Mouse (Mus musculus): ENCODE measurements at regions not wholly inside any gene's neighbourhood (a gene's known extent, or its start where the extent isn't known, plus 50 kb on each side); places are given as distances from the start of the nearest gene placed in this dataset.

DNA sequence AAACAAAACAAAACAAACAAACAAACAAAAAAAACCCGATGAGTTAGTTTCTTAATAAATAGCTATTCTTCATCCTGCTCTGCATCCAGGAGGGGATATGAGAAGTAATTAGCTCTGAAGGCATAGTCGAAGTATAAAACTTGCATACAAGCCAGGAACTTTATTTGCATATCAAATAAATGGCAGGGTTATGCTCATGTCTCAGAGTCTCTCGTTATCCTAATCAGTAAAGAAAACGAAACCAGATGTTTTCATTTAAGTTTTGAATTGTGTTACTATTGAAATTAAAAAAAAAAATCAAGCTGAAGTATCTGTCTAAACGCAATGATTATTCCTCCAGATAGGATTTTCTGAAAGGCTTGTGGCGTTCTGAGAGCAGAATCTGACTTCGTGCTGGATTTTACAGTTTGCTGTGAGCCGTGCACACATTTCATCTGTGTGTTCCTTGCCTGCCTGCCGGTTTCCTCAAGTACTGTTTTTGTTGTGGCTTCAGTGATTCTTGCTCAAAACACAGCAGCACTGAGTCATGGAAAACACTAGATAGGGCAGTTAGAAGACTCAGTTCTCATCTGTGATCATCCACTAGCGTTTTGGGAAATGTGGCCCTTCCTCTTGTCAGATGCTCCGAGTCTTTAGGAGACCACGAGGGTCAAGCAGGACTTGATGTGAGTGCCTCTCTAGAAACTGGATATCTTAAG is 91.2 kb downstream of the Kcnrg start:
- no peaks in the 10 kb centered on the region for H3K27me3 ChIP-seq (ENCODE audit: insufficient read depth, low read length)
- H3K4me1 ChIP-seq (ENCODE audit: insufficient read depth, low read length) = no peaks in the 10 kb centered on the region
- TF ChIP-seq CTCF (IDR thresholded peaks at IDR 0.05) = no peak
- no peaks in the 10 kb centered on the region for H3K9me3 ChIP-seq (ENCODE audit: low read length)
- no peak for DNase-seq (ENCODE audit: low spot score)
- no peak for ATAC-seq (ENCODE audit: low FRiP score)
- H3K9ac ChIP-seq (replicated peaks; ENCODE audit: low read length, poor library complexity, severe bottlenecking) = no peak overlapping the region
- H3K27ac ChIP-seq (ENCODE audit: low read depth, low read length) = no peak overlapping the region
- H3K36me3 ChIP-seq (ENCODE audit: insufficient read depth, low read length) = no peaks in the 10 kb centered on the region
- 62% methylated on average over 12 of the region's 12 CpGs for WGBS
- no peak overlapping the region for H3K4me3 ChIP-seq (ENCODE audit: low read depth, low read length)
- H3K4me2 ChIP-seq (ENCODE audit: low read depth, low read length, poor library complexity, severe bottlenecking) = no peak overlapping the region

DNA sequence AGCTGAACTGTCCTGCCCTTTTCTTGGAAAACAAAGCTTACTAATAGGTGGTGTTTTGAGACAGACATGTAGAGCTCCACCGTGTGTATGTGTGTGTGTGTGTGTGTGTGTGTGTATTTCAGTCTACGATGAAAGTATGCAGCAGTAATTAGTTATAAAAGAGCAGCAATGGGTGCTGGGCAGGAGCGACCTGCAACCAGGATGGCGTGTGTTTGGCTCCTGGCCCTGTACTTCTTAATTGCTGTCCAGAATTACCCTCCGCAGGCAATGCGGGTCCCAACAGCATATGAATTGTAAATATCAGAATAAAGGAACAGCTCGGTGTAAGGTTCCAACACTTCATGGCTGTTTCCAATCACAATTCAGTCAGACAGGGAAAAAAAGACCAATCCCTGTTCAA is 92.4 kb downstream of the Kcnrg start:
- ATAC-seq (ENCODE audit: low FRiP score) = no peak
- Histone ChIP-seq H3K9me3 (ENCODE audit: low read length) (no peaks in the 10 kb centered on the region), H3K4me1 (ENCODE audit: insufficient read depth, low read length) (no peaks in the 10 kb centered on the region), H3K9ac (replicated peaks; ENCODE audit: low read length, poor library complexity, severe bottlenecking) (no peak overlapping the region), H3K27ac (ENCODE audit: low read depth, low read length) (no peak overlapping the region), H3K36me3 (ENCODE audit: insufficient read depth, low read length) (no peaks in the 10 kb centered on the region), H3K27me3 (ENCODE audit: insufficient read depth, low read length) (no peaks in the 10 kb centered on the region), H3K4me3 (ENCODE audit: low read depth, low read length) (no peak overlapping the region), H3K4me2 (ENCODE audit: low read depth, low read length, poor library complexity, severe bottlenecking) (no peak overlapping the region)
- 56% methylated on average over 7 of the region's 7 CpGs for WGBS
- no peak for TF ChIP-seq CTCF (IDR thresholded peaks at IDR 0.05)
- DNase-seq (ENCODE audit: low spot score) = no peak

DNA sequence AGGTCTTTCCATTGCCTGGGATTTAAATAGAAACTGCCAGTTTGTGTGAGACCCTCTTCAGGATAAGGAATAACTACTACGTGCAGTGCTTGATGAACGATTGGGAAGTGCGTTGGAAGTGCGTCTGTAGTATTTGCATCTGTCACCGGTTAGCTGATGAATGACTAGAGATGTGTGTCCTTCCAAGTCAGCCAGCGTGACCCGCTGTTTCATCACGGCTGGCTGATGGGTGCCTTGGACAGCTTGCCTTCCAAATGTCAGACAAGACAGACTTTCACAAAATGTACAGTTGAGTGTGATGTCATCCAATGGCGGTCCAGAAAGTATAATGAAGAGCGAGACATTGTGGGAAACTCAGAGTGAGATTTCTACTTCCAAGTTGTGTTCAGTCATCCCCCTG is 93.9 kb downstream of the Kcnrg start:
- ATAC-seq (ENCODE audit: low FRiP score) = no peak
- Histone ChIP-seq H3K27me3 (ENCODE audit: insufficient read depth, low read length) (no peaks in the 10 kb centered on the region), H3K9ac (replicated peaks; ENCODE audit: low read length, poor library complexity, severe bottlenecking) (no peak overlapping the region), H3K4me3 (ENCODE audit: low read depth, low read length) (no peak overlapping the region), H3K9me3 (ENCODE audit: low read length) (no peaks in the 10 kb centered on the region), H3K27ac (ENCODE audit: low read depth, low read length) (no peak overlapping the region), H3K36me3 (ENCODE audit: insufficient read depth, low read length) (no peaks in the 10 kb centered on the region), H3K4me2 (ENCODE audit: low read depth, low read length, poor library complexity, severe bottlenecking) (no peak overlapping the region), H3K4me1 (ENCODE audit: insufficient read depth, low read length) (no peaks in the 10 kb centered on the region)
- WGBS = 88% methylated on average over 10 of the region's 10 CpGs
- DNase-seq (ENCODE audit: low spot score) = no peak
- no peak for TF ChIP-seq CTCF (IDR thresholded peaks at IDR 0.05)

DNA sequence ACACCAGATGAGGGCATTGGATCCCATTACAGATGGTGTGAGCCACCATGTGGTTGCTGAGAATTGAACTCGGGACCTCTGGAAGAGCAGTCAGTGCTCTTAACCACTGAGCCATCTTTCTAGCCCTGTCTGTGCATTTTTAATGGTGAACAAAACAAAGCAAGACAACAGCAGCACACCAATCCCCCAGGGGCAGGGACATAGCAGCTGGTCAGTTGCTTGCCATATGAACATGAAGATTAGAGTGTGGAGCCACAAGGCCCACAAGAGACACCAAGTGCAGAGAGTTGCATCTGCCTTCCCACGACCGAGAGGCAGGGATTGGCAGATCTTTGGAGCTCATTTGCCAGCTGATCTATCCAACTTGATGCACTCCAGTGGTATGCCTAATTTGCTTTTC is 96.7 kb downstream of the Kcnrg start:
- WGBS = 81% methylated on average over 3 of the region's 3 CpGs
- Histone ChIP-seq H3K4me1 (ENCODE audit: insufficient read depth, low read length) (no peaks in the 10 kb centered on the region), H3K36me3 (ENCODE audit: insufficient read depth, low read length) (no peaks in the 10 kb centered on the region), H3K27ac (ENCODE audit: low read depth, low read length) (no peak overlapping the region), H3K27me3 (ENCODE audit: insufficient read depth, low read length) (no peaks in the 10 kb centered on the region), H3K9me3 (ENCODE audit: low read length) (no peaks in the 10 kb centered on the region), H3K4me3 (ENCODE audit: low read depth, low read length) (no peak overlapping the region), H3K9ac (replicated peaks; ENCODE audit: low read length, poor library complexity, severe bottlenecking) (no peak overlapping the region), H3K4me2 (ENCODE audit: low read depth, low read length, poor library complexity, severe bottlenecking) (no peak overlapping the region)
- ATAC-seq (ENCODE audit: low FRiP score) (no peak), DNase-seq (ENCODE audit: low spot score) (no peak)
- TF ChIP-seq CTCF (IDR thresholded peaks at IDR 0.05) = no peak

DNA sequence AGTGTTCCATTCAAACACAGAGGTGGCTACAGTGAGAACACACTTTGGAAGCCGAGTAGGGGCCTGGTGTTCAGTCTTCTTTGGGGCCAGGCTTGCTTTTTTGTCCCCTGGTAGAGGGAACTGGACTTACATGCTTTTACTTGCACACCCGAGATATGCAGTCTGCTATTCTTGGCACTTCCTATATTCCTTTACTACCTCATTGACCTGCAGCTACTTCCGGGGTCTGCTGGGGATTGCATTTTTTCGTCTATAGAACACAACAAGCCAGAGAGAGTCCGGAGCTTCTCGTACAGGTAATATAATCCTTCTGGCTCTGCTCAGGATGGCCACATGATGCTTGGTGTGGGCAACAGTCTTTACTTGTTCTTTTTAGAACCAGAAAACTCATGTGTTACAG is 99.7 kb downstream of the Kcnrg start:
- DNase-seq (ENCODE audit: low spot score) (no peak), ATAC-seq (ENCODE audit: low FRiP score) (no peak)
- H3K27ac ChIP-seq (ENCODE audit: low read depth, low read length) = no peak overlapping the region
- H3K9me3 ChIP-seq (ENCODE audit: low read length) = no peaks in the 10 kb centered on the region
- no peak overlapping the region for H3K9ac ChIP-seq (replicated peaks; ENCODE audit: low read length, poor library complexity, severe bottlenecking)
- no peak overlapping the region for H3K4me3 ChIP-seq (ENCODE audit: low read depth, low read length)
- no peaks in the 10 kb centered on the region for H3K36me3 ChIP-seq (ENCODE audit: insufficient read depth, low read length)
- no peak for TF ChIP-seq CTCF (IDR thresholded peaks at IDR 0.05)
- H3K27me3 ChIP-seq (ENCODE audit: insufficient read depth, low read length) = no peaks in the 10 kb centered on the region
- H3K4me1 ChIP-seq (ENCODE audit: insufficient read depth, low read length) = no peaks in the 10 kb centered on the region
- WGBS = 85% methylated on average over 6 of the region's 6 CpGs
- H3K4me2 ChIP-seq (ENCODE audit: low read depth, low read length, poor library complexity, severe bottlenecking) = no peak overlapping the region

DNA sequence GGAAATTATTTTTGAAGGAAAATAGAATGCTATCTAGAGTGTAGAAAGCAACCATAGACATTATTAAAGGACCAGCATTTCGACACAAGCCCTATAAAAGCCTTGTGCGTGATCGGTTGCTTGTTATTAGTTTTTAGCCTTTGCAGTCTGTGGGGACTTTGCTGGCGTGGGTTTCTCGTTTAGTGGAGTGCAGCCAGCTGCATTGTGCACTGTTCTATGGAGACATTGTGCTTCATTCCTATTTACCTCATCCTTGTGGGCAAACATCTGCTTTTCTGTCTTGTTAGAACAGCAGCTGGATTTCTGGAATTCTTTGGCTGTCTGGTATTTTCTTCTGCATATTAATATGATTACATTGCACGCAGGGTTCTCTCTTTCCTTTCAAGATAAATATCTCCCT is 101.1 kb downstream of the Kcnrg start:
- ATAC-seq (ENCODE audit: low FRiP score) = no peak
- WGBS = 71% methylated on average over 6 of the region's 6 CpGs
- H3K4me2 ChIP-seq (ENCODE audit: low read depth, low read length, poor library complexity, severe bottlenecking) = no peak overlapping the region

More for the DNA sequence above, 101.1 kb downstream of the Kcnrg start:
- Histone ChIP-seq H3K9ac (replicated peaks; ENCODE audit: low read length, poor library complexity, severe bottlenecking) (no peak overlapping the region), H3K27me3 (ENCODE audit: insufficient read depth, low read length) (no peaks in the 10 kb centered on the region), H3K9me3 (ENCODE audit: low read length) (no peaks in the 10 kb centered on the region), H3K27ac (ENCODE audit: low read depth, low read length) (no peak overlapping the region), H3K4me3 (ENCODE audit: low read depth, low read length) (no peak overlapping the region), H3K36me3 (ENCODE audit: insufficient read depth, low read length) (no peaks in the 10 kb centered on the region), H3K4me1 (ENCODE audit: insufficient read depth, low read length) (no peaks in the 10 kb centered on the region)
- no peak for TF ChIP-seq CTCF (IDR thresholded peaks at IDR 0.05)
- DNase-seq (ENCODE audit: low spot score) = no peak
